Mouse (Mus musculus) ES-Bruce4 (cell line): Measurements from ENCODE around the gene Amer3. TPM values are rescaled to one million over a fixed set of nuclear protein-coding genes. Genes with fewer than 3 reads are reported as not detected.

Experiments used
- H3K27ac ChIP-seq: 2 replicates; pipeline ENCODE4 v1.5.1; 2012; ENCODE audit warnings: low read length, inconsistent platforms; ENCODE audit not compliant: insufficient read depth
- H3K27me3 ChIP-seq: 2 replicates; pipeline ENCODE4 v1.6.1; 2012; ENCODE audit warnings: mild to moderate bottlenecking, low read length, inconsistent platforms; ENCODE audit not compliant: control insufficient read depth, poor library complexity, insufficient read depth, severe bottlenecking
- H3K36me3 ChIP-seq: 2 replicates; pipeline ENCODE4 v1.6.1; 2012; ENCODE audit warnings: inconsistent platforms, mild to moderate bottlenecking, low read length, moderate library complexity; ENCODE audit not compliant: control insufficient read depth, poor library complexity, insufficient read depth, severe bottlenecking
- H3K4me1 ChIP-seq: one replicate; pipeline ENCODE4 v1.8.1; 2011; ENCODE audit warnings: low read length; ENCODE audit not compliant: control insufficient read depth, insufficient read depth
- H3K4me3 ChIP-seq: 2 replicates; pipeline ENCODE4 v1.5.1; 2011; ENCODE audit warnings: low read depth, mild to moderate bottlenecking, low read length
- H3K9ac ChIP-seq: 2 replicates; pipeline ENCODE4 v1.6.1; 2012; ENCODE audit warnings: low read depth, mild to moderate bottlenecking, inconsistent platforms; ENCODE audit not compliant: poor library complexity, severe bottlenecking
- H3K9me3 ChIP-seq: replicated peaks from 2 replicates; pipeline ENCODE4 v1.6.1; 2012; ENCODE audit warnings: mild to moderate bottlenecking, low read length, inconsistent platforms; ENCODE audit not compliant: control insufficient read depth, poor library complexity, insufficient read depth, severe bottlenecking
- CTCF ChIP-seq: IDR thresholded peaks from one replicate; pipeline ENCODE4 v1.8.1; 2011; ENCODE audit warnings: low read depth, low read length
- EP300 ChIP-seq: IDR thresholded peaks from 2 replicates; pipeline ENCODE4 v1.6.1; 2011; ENCODE audit warnings: low read depth, low read length; ENCODE audit not compliant: insufficient read depth
- POLR2A ChIP-seq: IDR thresholded peaks from one replicate; pipeline ENCODE4 v1.8.1; 2011; ENCODE audit warnings: low read length; ENCODE audit not compliant: insufficient read depth
- polyA plus RNA-seq: library from polyadenylated mRNA; stranded (reverse); fragments of >200 nt; gene quantifications from 2 replicates; pipeline ENCODE4 v1.2.4, GENCODE M21; 2011; ENCODE audit warnings: low read depth; ENCODE audit not compliant: missing spikeins, insufficient read depth, insufficient read length

Amer3 gene
- polyA plus RNA-seq, 1 experiment: not detected

- Histone ChIP-seq H3K36me3 (no peaks in the 10 kb centered on the region), H3K4me1 (no peaks in the 10 kb centered on the region), H3K27me3 (no peaks in the 10 kb centered on the region), H3K9me3 (no peaks in the 10 kb centered on the region; the same call in 1 of the 2 replicates), H3K9ac (no peak overlapping the region), H3K27ac (no peak overlapping the region), H3K4me3 (no peak overlapping the region)
- no peak for TF ChIP-seq EP300
- TF ChIP-seq CTCF: no peak
- TF ChIP-seq POLR2A: no peak
Measured at GRCm38 (mm10) chr1:34553690-34554089, 25.8 kb upstream of the Amer3 start.

- no peak overlapping the region for H3K4me3 ChIP-seq
- no peak overlapping the region for H3K9ac ChIP-seq
- no peaks in the 10 kb centered on the region; the same call in 1 of the 2 replicates for H3K9me3 ChIP-seq
- H3K36me3 ChIP-seq: no peaks in the 10 kb centered on the region
- no peaks in the 10 kb centered on the region for H3K4me1 ChIP-seq
- no peak for TF ChIP-seq POLR2A
- no peak for TF ChIP-seq EP300
- TF ChIP-seq CTCF: no peak
- no peak overlapping the region for H3K27ac ChIP-seq
- no peaks in the 10 kb centered on the region for H3K27me3 ChIP-seq
Measured at GRCm38 (mm10) chr1:34554275-34554674, 25.2 kb upstream of the Amer3 start.

GRCm38 (mm10) chr1:34560843-34561242 is 18.6 kb upstream of the Amer3 start, which contains the start of gene Prss40:
Prss40 (minus strand) TSS chr1:34560943.
- Histone ChIP-seq H3K27me3 (no peaks in the 10 kb centered on the region), H3K27ac (no peak within 1 kb of the TSS), H3K36me3 (no peaks in the 10 kb centered on the region), H3K9me3 (no peaks in the 10 kb centered on the region; the same call in 1 of the 2 replicates), H3K9ac (no peak within 1 kb of the TSS), H3K4me3 (no peak within 1 kb of the TSS), H3K4me1 (no peaks in the 10 kb centered on the region)
- no peak for TF ChIP-seq EP300
- no peak for TF ChIP-seq CTCF
- no peak for TF ChIP-seq POLR2A

GRCm38 (mm10) chr1:34564383-34565045 is 14.9 kb upstream of the Amer3 start:
- H3K4me3 ChIP-seq: no peak overlapping the region
- TF ChIP-seq CTCF (no peak), EP300 (no peak), POLR2A (no peak)
- H3K9ac ChIP-seq: no peak overlapping the region
- no peaks in the 10 kb centered on the region for H3K27me3 ChIP-seq
- no peaks in the 10 kb centered on the region for H3K36me3 ChIP-seq
- no peaks in the 10 kb centered on the region for H3K4me1 ChIP-seq
- H3K27ac ChIP-seq: no peak overlapping the region
- no peaks in the 10 kb centered on the region for H3K9me3 ChIP-seq

GRCm38 (mm10) chr1:34568120-34568519 is 11.3 kb upstream of the Amer3 start:
- Histone ChIP-seq H3K4me1 (peaks cover 2% of the 10 kb centered on the region), H3K27ac (no peak overlapping the region), H3K27me3 (no peaks in the 10 kb centered on the region), H3K9ac (no peak overlapping the region), H3K4me3 (no peak overlapping the region), H3K9me3 (no peaks in the 10 kb centered on the region), H3K36me3 (no peaks in the 10 kb centered on the region)
- no peak for TF ChIP-seq EP300
- TF ChIP-seq CTCF: no peak
- no peak for TF ChIP-seq POLR2A

- H3K4me1 ChIP-seq: peaks cover 2% of the 10 kb centered on the region
- H3K9me3 ChIP-seq: no peaks in the 10 kb centered on the region
- no peaks in the 10 kb centered on the region for H3K36me3 ChIP-seq
- H3K4me3 ChIP-seq: no peak overlapping the region
- H3K27ac ChIP-seq: no peak overlapping the region
- no peaks in the 10 kb centered on the region for H3K27me3 ChIP-seq
- TF ChIP-seq EP300 (no peak), CTCF (no peak), POLR2A (no peak)
- no peak overlapping the region for H3K9ac ChIP-seq
Measured at GRCm38 (mm10) chr1:34569876-34570275, 9.6 kb upstream of the Amer3 start.

GRCm38 (mm10) chr1:34571431-34571830 is 8.0 kb upstream of the Amer3 start:
- TF ChIP-seq CTCF: no peak
- no peak for TF ChIP-seq EP300
- TF ChIP-seq POLR2A: no peak
- Histone ChIP-seq H3K27me3 (no peaks in the 10 kb centered on the region), H3K9me3 (no peaks in the 10 kb centered on the region), H3K27ac (no peak overlapping the region), H3K36me3 (no peaks in the 10 kb centered on the region), H3K4me1 (peaks cover 2% of the 10 kb centered on the region), H3K9ac (no peak overlapping the region), H3K4me3 (no peak overlapping the region)
